Mouse (Mus musculus): ENCODE measurements around the gene Vps72. TPM values are rescaled to one million over a fixed set of nuclear protein-coding genes. Genes with fewer than 3 reads are reported as not detected.
"Not testable (repeated sequence)": the region's sequence is repeated elsewhere in the genome, so short reads cannot be mapped to it uniquely, and the experiment has no call there.

Gene Vps72
- polyA plus RNA-seq, 1 experiment from 2014 or later = 227 TPM

GRCm38 (mm10) chr3:95107308-95107707 is 3.5 kb upstream of the Vps72 start:
- ATAC-seq (ENCODE audit: low FRiP score, low read depth); H3K9ac ChIP-seq; H3K9me3 ChIP-seq; H3K27ac ChIP-seq; H3K27me3 ChIP-seq (replicated peaks); H3K36me3 ChIP-seq: not testable (repeated sequence)
- peaks cover 11% of the 10 kb centered on the region for H3K4me1 ChIP-seq
- H3K4me3 ChIP-seq = peak overlapping the region; percentile 94; the same call in 1 of the 2 replicates
- peak overlapping the region; percentile 61 for H3K4me2 ChIP-seq (replicated peaks)

GRCm38 (mm10) chr3:95107898-95108297 is 2.9 kb upstream of the Vps72 start:
- H3K27ac ChIP-seq = no peak overlapping the region
- 73% methylated on average over 2 of the region's 2 CpGs for WGBS
- H3K9ac ChIP-seq = no peak overlapping the region
- H3K4me3 ChIP-seq = no peak overlapping the region
- no peaks in the 10 kb centered on the region for H3K27me3 ChIP-seq (replicated peaks)
- no peak overlapping the region for H3K4me2 ChIP-seq (replicated peaks)
- ATAC-seq (ENCODE audit: low FRiP score, low read depth) = no peak
- H3K36me3 ChIP-seq = no peaks in the 10 kb centered on the region
- no peaks in the 10 kb centered on the region for H3K9me3 ChIP-seq
- H3K4me1 ChIP-seq = peaks cover 16% of the 10 kb centered on the region

GRCm38 (mm10) chr3:95112760-95113159 is 1.9 kb downstream of the Vps72 start:
- H3K4me3 ChIP-seq = no peak overlapping the region
- peaks cover 8% of the 10 kb centered on the region for H3K4me1 ChIP-seq
- no peak for ATAC-seq (ENCODE audit: low FRiP score, low read depth)
- H3K9me3 ChIP-seq = no peaks in the 10 kb centered on the region
- peaks cover 20% of the 10 kb centered on the region for H3K36me3 ChIP-seq
- 91% methylated on average over 1 of the region's 1 CpGs for WGBS
- no peaks in the 10 kb centered on the region for H3K27me3 ChIP-seq (replicated peaks)
- H3K9ac ChIP-seq = no peak overlapping the region
- no peak overlapping the region for H3K27ac ChIP-seq
- peak overlapping the region; percentile 54 for H3K4me2 ChIP-seq (replicated peaks)

GRCm38 (mm10) chr3:95117751-95118150 is 6.9 kb downstream of the Vps72 start:
- no peak for ATAC-seq (ENCODE audit: low FRiP score, low read depth)
- H3K36me3 ChIP-seq = peaks cover 66% of the 10 kb centered on the region
- WGBS = 63% methylated on average over 2 of the region's 2 CpGs

GRCm38 (mm10) chr3:95121580-95121979 is 10.8 kb downstream of the Vps72 start:
- Histone ChIP-seq H3K9me3 (no peaks in the 10 kb centered on the region), H3K4me2 (replicated peaks) (no peak overlapping the region), H3K27ac (no peak overlapping the region), H3K4me3 (no peak overlapping the region), H3K9ac (no peak overlapping the region), H3K27me3 (replicated peaks) (no peaks in the 10 kb centered on the region), H3K36me3 (peaks cover 47% of the 10 kb centered on the region), H3K4me1 (0 out of 2 replicates have a peak, but pooled peaks cover 3% of the 10 kb centered on the region)
- no peak for ATAC-seq (ENCODE audit: low FRiP score, low read depth)
- WGBS = 83% methylated on average over 6 of the region's 6 CpGs

More at GRCm38 (mm10) chr3:95117751-95118150, 6.9 kb downstream of the Vps72 start:
- H3K27ac ChIP-seq = no peak overlapping the region
- H3K9ac ChIP-seq = no peak overlapping the region
- no peaks in the 10 kb centered on the region for H3K9me3 ChIP-seq
- no peak overlapping the region for H3K4me3 ChIP-seq
- H3K4me1 ChIP-seq = no peaks in the 10 kb centered on the region
- H3K4me2 ChIP-seq (replicated peaks) = no peak overlapping the region
- no peaks in the 10 kb centered on the region for H3K27me3 ChIP-seq (replicated peaks)

- peaks cover 41% of the 10 kb centered on the region for H3K36me3 ChIP-seq
- H3K4me3 ChIP-seq = no peak within 1 kb of the TSS
- H3K4me2 ChIP-seq (replicated peaks) = no peak within 1 kb of the TSS
- no peak for ATAC-seq (ENCODE audit: low FRiP score, low read depth)
- H3K9ac ChIP-seq = no peak within 1 kb of the TSS
- H3K4me1 ChIP-seq = peaks cover 5% of the 10 kb centered on the region
- H3K9me3 ChIP-seq = no peaks in the 10 kb centered on the region
- 52% methylated on average over 6 of the region's 6 CpGs for WGBS
- no peak within 1 kb of the TSS for H3K27ac ChIP-seq
- no peaks in the 10 kb centered on the region for H3K27me3 ChIP-seq (replicated peaks)
These were observed 13.4 kb downstream of the Vps72 start, which contains the start of gene Tmod4 for GRCm38 (mm10) chr3:95124246-95124645. Tmod4 (plus strand) TSS chr3:95124476.

- Histone ChIP-seq H3K9ac (no peak overlapping the region), H3K36me3 (peaks cover 37% of the 10 kb centered on the region)
These were observed 14.2 kb downstream of the Vps72 start for GRCm38 (mm10) chr3:95124972-95125371.

GRCm38 (mm10) chr3:95129226-95129651 is 18.4 kb downstream of the Vps72 start:
- no peak overlapping the region for H3K9ac ChIP-seq
- H3K27ac ChIP-seq = no peak overlapping the region
- no peaks in the 10 kb centered on the region for H3K27me3 ChIP-seq (replicated peaks)
- H3K36me3 ChIP-seq = peaks cover 18% of the 10 kb centered on the region
- no peak overlapping the region for H3K4me3 ChIP-seq
- 13% methylated on average over 6 of the region's 6 CpGs for WGBS
- no peak overlapping the region; the same call in 1 of the 2 replicates for H3K4me2 ChIP-seq (replicated peaks)
- H3K4me1 ChIP-seq = peaks cover 22% of the 10 kb centered on the region
- H3K9me3 ChIP-seq = no peaks in the 10 kb centered on the region
- no peak for ATAC-seq (ENCODE audit: low FRiP score, low read depth)

More at GRCm38 (mm10) chr3:95124972-95125371, 14.2 kb downstream of the Vps72 start:
- Histone ChIP-seq H3K9me3 (no peaks in the 10 kb centered on the region), H3K4me2 (replicated peaks) (no peak overlapping the region), H3K27me3 (replicated peaks) (no peaks in the 10 kb centered on the region), H3K27ac (no peak overlapping the region), H3K4me1 (peaks cover 13% of the 10 kb centered on the region), H3K4me3 (no peak overlapping the region)
- WGBS = 41% methylated on average over 5 of the region's 5 CpGs
- 0 out of 2 replicates have a peak, but pooled peaks have one; percentile 29 for ATAC-seq (ENCODE audit: low FRiP score, low read depth)

- no peak overlapping the region for H3K9ac ChIP-seq
- ATAC-seq (ENCODE audit: low FRiP score, low read depth) = no peak
- WGBS = 86% methylated on average over 5 of the region's 5 CpGs
These were observed 19.3 kb downstream of the Vps72 start for GRCm38 (mm10) chr3:95130081-95130480.

GRCm38 (mm10) chr3:95132389-95132788 is 21.6 kb downstream of the Vps72 start:
- Histone ChIP-seq H3K36me3 (peaks cover 15% of the 10 kb centered on the region), H3K4me1 (peaks cover 27% of the 10 kb centered on the region)
- H3K4me2 ChIP-seq (replicated peaks); H3K9ac ChIP-seq; ATAC-seq (ENCODE audit: low FRiP score, low read depth); H3K4me3 ChIP-seq; H3K27me3 ChIP-seq (replicated peaks); H3K27ac ChIP-seq; H3K9me3 ChIP-seq: not testable (repeated sequence)
- 87% methylated on average over 2 of the region's 2 CpGs for WGBS

More at GRCm38 (mm10) chr3:95130081-95130480, 19.3 kb downstream of the Vps72 start:
- no peaks in the 10 kb centered on the region for H3K9me3 ChIP-seq
- H3K27me3 ChIP-seq (replicated peaks) = no peaks in the 10 kb centered on the region
- no peak overlapping the region for H3K27ac ChIP-seq
- H3K4me3 ChIP-seq = no peak overlapping the region
- peaks cover 23% of the 10 kb centered on the region for H3K4me1 ChIP-seq
- no peak overlapping the region for H3K4me2 ChIP-seq (replicated peaks)
- H3K36me3 ChIP-seq = peaks cover 18% of the 10 kb centered on the region

GRCm38 (mm10) chr3:95133176-95133575 is 22.4 kb downstream of the Vps72 start:
- H3K9ac ChIP-seq = peak overlapping the region; percentile 59
- ATAC-seq (ENCODE audit: low FRiP score, low read depth) = no peak; the same call in 1 of the 2 replicates
- 62% methylated on average over 11 of the region's 11 CpGs for WGBS
- peaks cover 27% of the 10 kb centered on the region for H3K4me1 ChIP-seq
- H3K36me3 ChIP-seq = peaks cover 15% of the 10 kb centered on the region
- H3K4me2 ChIP-seq (replicated peaks) = peak overlapping the region; percentile 76
- no peak overlapping the region for H3K27ac ChIP-seq
- no peaks in the 10 kb centered on the region for H3K9me3 ChIP-seq
- H3K27me3 ChIP-seq (replicated peaks) = no peaks in the 10 kb centered on the region
- H3K4me3 ChIP-seq = peak overlapping the region; percentile 60

GRCm38 (mm10) chr3:95133680-95134101 is 22.9 kb downstream of the Vps72 start, which contains the start of the genes Scnm1 and Lysmd1:
Scnm1 (minus strand) TSS chr3:95134011.
Lysmd1 (plus strand) TSS chr3:95134088.
- no peak within 1 kb of the TSS for H3K27ac ChIP-seq
- H3K36me3 ChIP-seq = peaks cover 13% of the 10 kb centered on the region
- under 1% methylated on average over 20 of the region's 20 CpGs for WGBS
- H3K9me3 ChIP-seq = no peaks in the 10 kb centered on the region
- H3K4me2 ChIP-seq (replicated peaks) = peak within 1 kb of the TSS; percentile 76
- H3K27me3 ChIP-seq (replicated peaks) = no peaks in the 10 kb centered on the region
- peak within 1 kb of the TSS; percentile 60 for H3K4me3 ChIP-seq
- H3K9ac ChIP-seq = peak within 1 kb of the TSS; percentile 59
- ATAC-seq (ENCODE audit: low FRiP score, low read depth) = peak; percentile 92
- peaks cover 27% of the 10 kb centered on the region for H3K4me1 ChIP-seq

- H3K4me2 ChIP-seq (replicated peaks); H3K27ac ChIP-seq; H3K36me3 ChIP-seq; H3K9me3 ChIP-seq; H3K27me3 ChIP-seq (replicated peaks); H3K9ac ChIP-seq: not testable (repeated sequence)
- H3K4me3 ChIP-seq = peak overlapping the region; percentile 60; the same call in 1 of the 2 replicates
- ATAC-seq (ENCODE audit: low FRiP score, low read depth) = peak; percentile 45
- WGBS = no CpG with 5 or more reads among the region's 12 CpGs
- peaks cover 25% of the 10 kb centered on the region for H3K4me1 ChIP-seq
These were observed 23.3 kb downstream of the Vps72 start for GRCm38 (mm10) chr3:95134133-95134532.
